ENCODE assay signal across 32 mouse cellular contexts in the genomic region with DNA sequence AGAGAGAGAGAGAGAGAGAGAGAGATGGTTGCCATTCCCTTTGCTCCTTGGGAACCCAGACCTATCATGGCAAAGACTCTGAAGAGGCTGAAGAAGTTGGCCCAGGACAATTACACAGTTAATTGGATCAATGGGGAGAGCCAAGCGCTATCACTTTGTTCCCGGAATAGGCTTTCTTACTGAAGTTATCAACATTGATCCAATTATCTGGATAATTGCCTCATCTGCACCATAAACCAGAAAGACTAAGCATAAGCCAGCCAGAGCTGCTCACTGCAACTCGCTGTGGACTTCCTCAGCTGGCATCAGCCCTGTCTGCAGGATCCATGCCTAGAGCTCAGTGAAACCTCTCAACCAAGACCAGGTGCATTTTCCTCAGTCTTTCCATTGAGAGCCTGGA. TPM values are rescaled to one million over a fixed set of nuclear protein-coding genes. Genes with fewer than 3 reads are reported as not detected.
DNase-seq lines count a peak whose midpoint lies in the region; ATAC-seq and TF ChIP-seq lines count a peak whose summit lies in the region.
"Had no signal": no experiment of that assay in that cellular context is flagged by ENCODE, and none has a peak within 500 bp of the region (broad histone marks: within the 10 kb centered on the region; RNA-seq: fewer than 3 reads in every experiment).

No protein-coding gene starts in this region.

- TF ChIP-seq POLR2A in brain, embryonic 14.5 days (IDR thresholded peaks at IDR 0.05; ENCODE audit: borderline replicate concordance, extremely low read depth, insufficient read depth, insufficient read length, poor library complexity, severe bottlenecking): no peak

- peak; percentile 8 for DNase-seq in hindbrain, postnatal 0 days (ENCODE audit: low spot score)
- no peak for DNase-seq in hindbrain, embryonic 10.5 days (ENCODE audit: low spot score)
- peak; percentile 44 for DNase-seq in midbrain, embryonic 11.5 days (ENCODE audit: low spot score, missing footprints)
- no peak for DNase-seq in midbrain, postnatal 0 days (ENCODE audit: low spot score)
- peak; percentile 69 for DNase-seq in retina, postnatal 1 day
- no peak for DNase-seq in retina, embryonic 14.5 days (ENCODE audit: low spot score)
- peak; percentile 43 for DNase-seq in brain, embryonic 14.5 days (ENCODE audit: low read depth)
- DNase-seq: adrenal gland, adult 8-10 months; adrenal gland, postnatal 14 days; adrenal gland, postnatal 36 days; cerebellum, adult 11 months; cerebellum, adult 18-20 months; cerebellum, adult 8-10 months; cerebellum, adult 9-11 months; cerebellum, postnatal 14 days; cerebellum, postnatal 36 days; embryo, embryonic 11 days had no signal

- H3K4me3 ChIP-seq in hindbrain, postnatal 0 days (ENCODE audit: low read length): no peak overlapping the region
- no peak overlapping the region for H3K4me3 ChIP-seq in hindbrain, embryonic 10.5 days
- no peak overlapping the region for H3K4me3 ChIP-seq in midbrain, embryonic 11.5 days (ENCODE audit: low read depth, low read length)
- H3K4me3 ChIP-seq in midbrain, postnatal 0 days (ENCODE audit: low read depth, low read length): no peak overlapping the region
- no peak overlapping the region for H3K4me3 ChIP-seq in neural tube, embryonic 15.5 days (replicated peaks)
- H3K4me3 ChIP-seq: embryonic facial prominence, embryonic 13.5 days; embryonic facial prominence, embryonic 15.5 days; erythroblast, embryonic 14.5 days; forebrain, embryonic 10.5 days; forebrain, embryonic 12.5 days had no signal

- no peak overlapping the region for H3K9ac ChIP-seq in hindbrain, postnatal 0 days (replicated peaks; ENCODE audit: low read length)
- no peak overlapping the region for H3K9ac ChIP-seq in midbrain, embryonic 11.5 days (ENCODE audit: low read length)
- H3K9ac ChIP-seq in midbrain, postnatal 0 days (replicated peaks; ENCODE audit: low read length, poor library complexity, severe bottlenecking): no peak overlapping the region
- H3K9ac ChIP-seq in neural tube, embryonic 15.5 days (replicated peaks): no peak overlapping the region
- H3K9ac ChIP-seq: embryonic facial prominence, embryonic 13.5 days; embryonic facial prominence, embryonic 15.5 days; forebrain, embryonic 12.5 days had no signal

- no peaks in the 10 kb centered on the region for H3K9me3 ChIP-seq in hindbrain, postnatal 0 days (ENCODE audit: low read length)
- no peaks in the 10 kb centered on the region for H3K9me3 ChIP-seq in hindbrain, embryonic 10.5 days
- H3K9me3 ChIP-seq in midbrain, embryonic 11.5 days (ENCODE audit: control insufficient read depth, low read length): no peaks in the 10 kb centered on the region
- no peaks in the 10 kb centered on the region for H3K9me3 ChIP-seq in midbrain, postnatal 0 days (ENCODE audit: low read length)
- H3K9me3 ChIP-seq in neural tube, embryonic 15.5 days (replicated peaks): no peaks in the 10 kb centered on the region
- H3K9me3 ChIP-seq: embryonic facial prominence, embryonic 13.5 days; embryonic facial prominence, embryonic 15.5 days; forebrain, embryonic 10.5 days; forebrain, embryonic 12.5 days had no signal

- H3K4me1 ChIP-seq in hindbrain, postnatal 0 days (ENCODE audit: insufficient read depth, low read length): no peaks in the 10 kb centered on the region
- 0 out of 2 replicates have a peak, but pooled peaks cover under 1% of the 10 kb centered on the region for H3K4me1 ChIP-seq in hindbrain, embryonic 10.5 days (replicated peaks)
- H3K4me1 ChIP-seq in midbrain, embryonic 11.5 days (ENCODE audit: control insufficient read depth, insufficient read depth, low read length): no peaks in the 10 kb centered on the region
- no peaks in the 10 kb centered on the region for H3K4me1 ChIP-seq in midbrain, postnatal 0 days (ENCODE audit: insufficient read depth, low read length)
- H3K4me1 ChIP-seq in neural tube, embryonic 15.5 days: no peaks in the 10 kb centered on the region
- H3K4me1 ChIP-seq: embryonic facial prominence, embryonic 13.5 days; embryonic facial prominence, embryonic 15.5 days; forebrain, embryonic 10.5 days; forebrain, embryonic 12.5 days had no signal

- H3K27ac ChIP-seq in hindbrain, postnatal 0 days: no peak overlapping the region
- no peak overlapping the region for H3K27ac ChIP-seq in hindbrain, embryonic 10.5 days
- H3K27ac ChIP-seq in midbrain, embryonic 11.5 days (ENCODE audit: low read depth, low read length): no peak overlapping the region
- H3K27ac ChIP-seq in midbrain, postnatal 0 days (ENCODE audit: low read depth, low read length): no peak overlapping the region
- no peak overlapping the region for H3K27ac ChIP-seq in neural tube, embryonic 15.5 days (replicated peaks)
- H3K27ac ChIP-seq: embryonic facial prominence, embryonic 13.5 days; embryonic facial prominence, embryonic 15.5 days; forebrain, embryonic 10.5 days; forebrain, embryonic 12.5 days had no signal

- H3K4me2 ChIP-seq in hindbrain, postnatal 0 days (ENCODE audit: low read depth, low read length): no peak overlapping the region
- no peak overlapping the region for H3K4me2 ChIP-seq in midbrain, embryonic 11.5 days
- H3K4me2 ChIP-seq in midbrain, postnatal 0 days (ENCODE audit: low read depth, low read length, poor library complexity, severe bottlenecking): no peak overlapping the region
- H3K4me2 ChIP-seq in neural tube, embryonic 15.5 days: no peak overlapping the region
- H3K4me2 ChIP-seq: embryonic facial prominence, embryonic 13.5 days; embryonic facial prominence, embryonic 15.5 days; forebrain, embryonic 12.5 days had no signal

- ATAC-seq in hindbrain, postnatal 0 days: no peak
- ATAC-seq in midbrain, embryonic 11.5 days (ENCODE audit: low FRiP score): no peak
- no peak for ATAC-seq in midbrain, postnatal 0 days (ENCODE audit: low FRiP score)
- ATAC-seq in neural tube, embryonic 15.5 days (ENCODE audit: low FRiP score): no peak
- ATAC-seq: activated CD4-positive, CD25-positive, alpha-beta regulatory T cell, adult 4 months; forebrain, embryonic 14.5 days; forebrain, embryonic 16.5 days; Patski had no signal

- H3K36me3 ChIP-seq in hindbrain, postnatal 0 days (ENCODE audit: insufficient read depth, low read length): no peaks in the 10 kb centered on the region
- no peaks in the 10 kb centered on the region for H3K36me3 ChIP-seq in hindbrain, embryonic 10.5 days
- H3K36me3 ChIP-seq in midbrain, embryonic 11.5 days (ENCODE audit: control insufficient read depth, insufficient read depth, low read length): no peaks in the 10 kb centered on the region
- H3K36me3 ChIP-seq in midbrain, postnatal 0 days (ENCODE audit: insufficient read depth, low read length): no peaks in the 10 kb centered on the region
- no peaks in the 10 kb centered on the region for H3K36me3 ChIP-seq in neural tube, embryonic 15.5 days
- H3K36me3 ChIP-seq: embryonic facial prominence, embryonic 13.5 days; embryonic facial prominence, embryonic 15.5 days; forebrain, embryonic 10.5 days; forebrain, embryonic 12.5 days had no signal

- no peak for TF ChIP-seq CTCF in hindbrain, postnatal 0 days (IDR thresholded peaks at IDR 0.05; ENCODE audit: low read depth)
- no peak for TF ChIP-seq CTCF in midbrain, postnatal 0 days (IDR thresholded peaks at IDR 0.05)
- no peak for TF ChIP-seq CTCF in brain, embryonic 14.5 days (IDR thresholded peaks at IDR 0.05; ENCODE audit: borderline replicate concordance, extremely low read depth, insufficient read depth, insufficient read length)

- WGBS in hindbrain, postnatal 0 days: 60% methylated on average over 3 of the region's 3 CpGs
- WGBS in hindbrain, embryonic 10.5 days: 76% methylated on average over 3 of the region's 3 CpGs
- WGBS in midbrain, embryonic 11.5 days: 42% methylated on average over 3 of the region's 3 CpGs
- 20% methylated on average over 3 of the region's 3 CpGs for WGBS in midbrain, postnatal 0 days
- 52% methylated on average over 3 of the region's 3 CpGs for WGBS in neural tube, embryonic 15.5 days

- no peaks in the 10 kb centered on the region for H3K27me3 ChIP-seq in hindbrain, postnatal 0 days (ENCODE audit: insufficient read depth, low read length)
- H3K27me3 ChIP-seq in hindbrain, embryonic 10.5 days (ENCODE audit: insufficient read depth, poor library complexity, severe bottlenecking): no peaks in the 10 kb centered on the region
- no peaks in the 10 kb centered on the region for H3K27me3 ChIP-seq in midbrain, embryonic 11.5 days (ENCODE audit: control insufficient read depth, insufficient read depth, low read length)
- H3K27me3 ChIP-seq in midbrain, postnatal 0 days (ENCODE audit: insufficient read depth, low read length): no peaks in the 10 kb centered on the region
- H3K27me3 ChIP-seq in neural tube, embryonic 15.5 days (replicated peaks): no peaks in the 10 kb centered on the region
- H3K27me3 ChIP-seq: embryonic facial prominence, embryonic 13.5 days; embryonic facial prominence, embryonic 15.5 days; forebrain, embryonic 12.5 days; Patski had no signal

RNA-seq across cellular contexts. Expression of gene C8b, which starts 9.5 kb away (rescaled TPM):
- 0.18 and 0.26 TPM in 2 replicates for total RNA-seq in hindbrain, postnatal 0 days (2014; rRNA removed)
- 0.08 TPM in 2 replicates for polyA plus RNA-seq in hindbrain, postnatal 0 days (2015; fragmentation: Nextera tagmentation; extraction: Ambion mirVana)
- 0.25 TPM in 1 of 2 replicates, not detected in the other for polyA plus RNA-seq in hindbrain, embryonic 10.5 days (2016; fragmentation: Nextera tagmentation; extraction: Ambion mirVana)
- not detected in 2 replicates for polyA plus RNA-seq in midbrain, embryonic 11.5 days (2014; fragmentation: Nextera tagmentation; extraction: Ambion mirVana)
- 0.28 TPM in 1 of 2 replicates, not detected in the other for total RNA-seq in midbrain, postnatal 0 days (2014; rRNA removed)
- polyA plus RNA-seq in midbrain, postnatal 0 days (2015; fragmentation: Nextera tagmentation; extraction: Ambion mirVana): 0.22 TPM in 1 of 2 replicates, not detected in the other
- 0.19 TPM in 2 replicates for polyA plus RNA-seq in brain, embryonic 14.5 days (2012; rRNA removed)
- 0.10 and 0.24 TPM in 2 replicates for polyA plus RNA-seq in neural tube, embryonic 15.5 days (2015; fragmentation: Nextera tagmentation; extraction: Ambion mirVana)
- total RNA-seq: adrenal gland, adult 18-20 months; common myeloid progenitor, adult 5-6 weeks; MEL had no signal
- polyA plus RNA-seq: activated CD4-positive, CD25-positive, alpha-beta regulatory T cell, adult 4 months; C2C12; embryonic facial prominence, embryonic 11.5 days; embryonic facial prominence, embryonic 13.5 days; erythroblast, embryonic 14.5 days; forebrain, embryonic 10.5 days; forebrain, embryonic 12.5 days; forebrain, embryonic 14.5 days; Patski had no signal

Comparison
In these comparisons a context has a peak if more than half of its experiments do, and no peak if none do; other contexts are left out.
1. DNase-seq: peak in hindbrain, postnatal 0 days (single experiment), midbrain, embryonic 11.5 days (single experiment), retina, postnatal 1 day (single experiment) and brain, embryonic 14.5 days (single experiment); none in hindbrain, embryonic 10.5 days (single experiment), midbrain, postnatal 0 days (single experiment) and retina, embryonic 14.5 days (single experiment).